Mouse (Mus musculus) brown adipose tissue, adult 24 weeks (tissue): ENCODE results near the gene Ephb2. TPM values are rescaled to one million over a fixed set of nuclear protein-coding genes. Genes with fewer than 3 reads are reported as not detected.
A peak's percentile ranks its signal among the peaks of the same experiment; 100 is the strongest.

Experiments used
- H3K27ac ChIP-seq: fragments of 200-500 bp; replicated peaks from 2 replicates; pipeline ENCODE4 v1.5.1; 2012; ENCODE audit warnings: low read depth, mild to moderate bottlenecking, low read length
- H3K4me1 ChIP-seq: fragments of 200-500 bp; 2 replicates; pipeline ENCODE4 v1.6.1; 2012; ENCODE audit warnings: low read length, mixed read lengths; ENCODE audit not compliant: control insufficient read depth, insufficient read depth, insufficient read length
- H3K4me3 ChIP-seq: fragments of 200-500 bp; 2 replicates; pipeline ENCODE4 v1.5.1; 2012; ENCODE audit warnings: low read depth, mild to moderate bottlenecking, low read length, moderate library complexity; ENCODE audit not compliant: insufficient read depth
- polyA plus RNA-seq: library from polyadenylated mRNA; stranded (reverse); fragments of >200 nt; gene quantifications from 2 replicates; pipeline ENCODE4 v1.2.4, GENCODE M21; 2012; ENCODE audit not compliant: missing spikeins, insufficient read depth, insufficient read length

Ephb2 gene
- polyA plus RNA-seq, 1 experiment = 1.5 TPM

GRCm38 (mm10) chr4:136638230-136638750 lies 197.5 kb downstream of the Ephb2 start:
- no peak overlapping the region for H3K27ac ChIP-seq
- no peak overlapping the region for H3K4me3 ChIP-seq
- H3K4me1 ChIP-seq = no peaks in the 10 kb centered on the region

- no peaks in the 10 kb centered on the region for H3K4me1 ChIP-seq
- H3K4me3 ChIP-seq = no peak overlapping the region
- H3K27ac ChIP-seq = no peak overlapping the region
Measured at GRCm38 (mm10) chr4:136637563-136638229, 198.1 kb downstream of the Ephb2 start.

GRCm38 (mm10) chr4:136636983-136637562 lies 198.7 kb downstream of the Ephb2 start:
- Histone ChIP-seq H3K27ac (no peak overlapping the region), H3K4me1 (no peaks in the 10 kb centered on the region), H3K4me3 (no peak overlapping the region)

- Histone ChIP-seq H3K27ac (no peak overlapping the region), H3K4me1 (no peaks in the 10 kb centered on the region)
Measured at GRCm38 (mm10) chr4:136636511-136636910, 199.3 kb downstream of the Ephb2 start.

DNA sequence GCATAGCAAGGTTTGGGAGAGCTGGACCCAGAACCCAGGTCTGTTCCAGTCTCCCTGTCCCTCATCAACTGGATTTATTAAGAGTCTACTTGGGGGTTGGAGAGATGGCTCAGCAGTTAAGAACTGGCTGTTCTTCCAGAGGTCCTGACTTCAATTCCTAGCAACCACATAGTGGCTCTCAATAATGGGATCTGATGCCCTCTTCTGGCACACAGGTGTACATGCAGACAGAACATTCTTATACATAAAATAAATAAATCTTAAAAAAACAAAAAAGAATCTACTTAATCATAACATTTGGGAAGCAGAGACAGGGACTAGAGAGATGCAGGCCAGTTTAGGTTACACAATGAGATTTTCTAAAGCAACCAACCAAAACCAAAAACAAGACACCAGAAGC lies 199.8 kb downstream of the Ephb2 start:
- Histone ChIP-seq H3K27ac (no peak overlapping the region), H3K4me1 (no peaks in the 10 kb centered on the region), H3K4me3 (no peak overlapping the region)

More at GRCm38 (mm10) chr4:136636511-136636910, 199.3 kb downstream of the Ephb2 start:
- no peak overlapping the region for H3K4me3 ChIP-seq

DNA sequence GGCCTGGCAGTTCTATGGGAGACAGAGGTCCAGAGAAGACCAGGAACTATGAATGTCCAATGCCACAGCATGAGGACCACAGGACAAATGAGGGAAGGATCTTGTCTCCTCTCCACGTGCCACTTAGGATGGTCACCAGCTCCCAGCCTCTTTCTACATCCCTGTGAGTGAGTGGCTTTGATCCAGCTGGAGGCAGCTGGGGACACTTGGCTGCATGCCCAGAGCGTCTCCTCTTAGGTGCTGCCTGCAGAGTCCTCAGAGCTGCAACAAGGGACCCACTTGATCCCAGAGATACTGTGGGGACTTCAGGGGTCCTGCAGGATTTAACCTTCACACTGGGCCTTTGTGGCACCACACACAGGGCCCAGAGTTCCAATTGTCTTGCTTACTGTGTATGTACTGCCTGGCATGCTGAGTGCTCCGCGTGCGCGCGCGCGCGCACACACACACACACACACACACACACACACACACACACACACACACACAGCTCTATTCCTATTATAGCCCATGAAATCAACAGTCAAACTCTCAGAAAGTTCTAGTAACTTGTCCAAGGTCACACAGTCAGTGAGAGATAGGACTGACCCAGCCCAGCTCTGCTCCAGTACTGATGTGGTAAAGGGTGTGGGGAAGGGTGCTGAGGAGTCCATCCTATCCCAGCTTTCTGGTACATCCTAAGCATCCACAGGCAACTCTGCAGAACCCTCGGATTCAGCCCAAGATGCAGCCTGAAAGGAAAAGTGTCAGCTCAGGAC lies 204.4 kb downstream of the Ephb2 start:
- Histone ChIP-seq H3K4me3 (no peak overlapping the region), H3K4me1 (no peaks in the 10 kb centered on the region), H3K27ac (no peak overlapping the region)

- no peak overlapping the region for H3K27ac ChIP-seq
Measured at GRCm38 (mm10) chr4:136626590-136626989, 209.2 kb downstream of the Ephb2 start.

GRCm38 (mm10) chr4:136622388-136622787 lies 213.4 kb downstream of the Ephb2 start, which contains the start of gene Lactbl1:
Lactbl1 (plus strand) TSS chr4:136622621.
- Histone ChIP-seq H3K4me1 (no peaks in the 10 kb centered on the region), H3K27ac (no peak within 1 kb of the TSS), H3K4me3 (no peak within 1 kb of the TSS)

More at GRCm38 (mm10) chr4:136626590-136626989, 209.2 kb downstream of the Ephb2 start:
- Histone ChIP-seq H3K4me3 (no peak overlapping the region), H3K4me1 (no peaks in the 10 kb centered on the region)

GRCm38 (mm10) chr4:136621956-136622355 lies 213.8 kb downstream of the Ephb2 start:
- Histone ChIP-seq H3K4me3 (no peak overlapping the region), H3K4me1 (no peaks in the 10 kb centered on the region), H3K27ac (no peak overlapping the region)

- no peak overlapping the region for H3K4me3 ChIP-seq
- H3K27ac ChIP-seq = no peak overlapping the region
- H3K4me1 ChIP-seq = no peaks in the 10 kb centered on the region
Measured at GRCm38 (mm10) chr4:136621336-136621735, 214.5 kb downstream of the Ephb2 start.

- Histone ChIP-seq H3K27ac (no peak overlapping the region), H3K4me1 (no peaks in the 10 kb centered on the region), H3K4me3 (no peak overlapping the region)
Measured at GRCm38 (mm10) chr4:136613657-136614056, 222.1 kb downstream of the Ephb2 start.

GRCm38 (mm10) chr4:136610387-136610856 lies 225.4 kb downstream of the Ephb2 start, which contains the start of gene Tex46:
Tex46 (plus strand) TSS chr4:136610437.
- Histone ChIP-seq H3K27ac (no peak within 1 kb of the TSS), H3K4me3 (no peak within 1 kb of the TSS), H3K4me1 (no peaks in the 10 kb centered on the region)

DNA sequence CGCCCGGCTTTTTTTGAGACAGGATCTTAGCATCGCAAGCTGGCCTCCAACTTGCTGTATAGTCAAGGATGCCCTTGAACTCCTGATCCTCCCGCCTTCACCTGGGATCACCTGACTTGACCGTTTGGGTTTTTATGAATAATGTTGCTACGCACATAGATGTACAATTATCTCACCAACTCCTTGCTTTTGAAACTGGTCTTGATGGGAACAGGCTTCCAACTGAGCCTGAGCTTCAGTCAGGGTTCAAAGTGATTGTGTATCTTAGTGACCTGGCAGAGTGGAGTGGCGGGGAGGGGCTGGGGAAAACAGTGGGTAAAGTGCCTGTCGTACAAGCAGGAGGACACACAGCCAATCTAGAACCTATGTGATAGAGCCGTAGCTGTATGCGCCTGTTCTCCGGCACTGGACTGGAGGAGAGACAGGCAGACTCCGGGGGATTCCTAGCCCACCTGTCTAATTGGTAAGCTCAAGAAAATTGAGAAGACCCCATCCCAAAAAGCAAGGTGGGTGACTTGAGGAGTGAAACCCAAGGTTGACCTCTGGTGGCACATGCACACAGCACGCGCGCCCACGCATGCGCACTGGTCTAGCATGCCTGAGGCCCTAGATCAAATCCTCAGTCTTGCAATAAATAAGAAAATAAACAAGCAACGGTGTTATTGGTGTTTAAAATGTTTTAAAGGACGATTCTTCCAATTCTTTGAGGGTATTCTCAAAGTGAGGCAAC lies 229.9 kb downstream of the Ephb2 start:
- no peak overlapping the region for H3K27ac ChIP-seq
- no peak overlapping the region for H3K4me3 ChIP-seq
- peaks cover 6% of the 10 kb centered on the region for H3K4me1 ChIP-seq

DNA sequence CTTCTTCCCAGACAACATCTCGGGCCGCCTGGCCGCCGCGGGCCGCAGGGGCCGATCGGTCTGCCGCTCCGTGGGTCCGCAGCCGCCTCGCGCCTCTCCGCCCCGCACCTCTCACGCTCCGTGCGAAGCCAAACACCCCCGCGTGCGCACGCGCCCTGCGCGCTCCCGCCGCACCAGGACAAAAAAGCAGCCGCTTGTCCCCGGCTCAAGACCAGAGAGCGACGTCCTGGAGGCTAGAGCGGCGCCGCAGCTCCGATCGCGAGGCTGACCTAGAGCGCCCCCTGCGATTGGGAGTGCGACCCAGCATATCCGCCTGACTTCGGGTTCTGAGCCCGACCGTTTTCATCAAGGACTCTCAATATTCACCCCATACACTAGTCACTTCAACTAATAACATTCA lies 233.2 kb downstream of the Ephb2 start, which contains the start of gene Kdm1a:
Gene Kdm1a, minus strand, starts transcription at position 156 of the 400 bp plus-strand sequence.
- Histone ChIP-seq H3K4me1 (peaks cover 10% of the 10 kb centered on the region), H3K4me3 (peak within 1 kb of the TSS; percentile 88), H3K27ac (peak within 1 kb of the TSS; percentile 65)
